ENCODE assay signal across 8 mouse cellular contexts in genomic region chrX:36989752-36990404, GRCm38 (mm10). TPM values are rescaled to one million over a fixed set of nuclear protein-coding genes. Genes with fewer than 3 reads are reported as not detected.
A peak's percentile ranks its signal among the peaks of the same experiment; 100 is the strongest.
DNase-seq lines count a peak whose midpoint lies in the region; ATAC-seq and TF ChIP-seq lines count a peak whose summit lies in the region.

No protein-coding gene starts in this region.

- DNase-seq in kidney, postnatal 0 days (ENCODE audit: low spot score): no peak
- DNase-seq in kidney, postnatal 25 days: no peak
- peak; percentile 29 for DNase-seq in T-cell, adult 2 months (ENCODE audit: low spot score)
- no peak for DNase-seq in forebrain, embryonic 11.5 days (ENCODE audit: low spot score)
- DNase-seq in liver, embryonic 11.5 days (ENCODE audit: low spot score): peak; percentile 34
- DNase-seq in thymus, adult 2 months: peak; percentile 46
- no peak for DNase-seq in layer of hippocampus, adult 9-11 months
- no peak for DNase-seq in adipocyte (ENCODE audit: low spot score)

- H3K4me1 ChIP-seq in kidney, postnatal 0 days (replicated peaks; ENCODE audit: insufficient read depth, low read length): no peaks in the 10 kb centered on the region
- H3K4me1 ChIP-seq in forebrain, embryonic 11.5 days (replicated peaks; ENCODE audit: control insufficient read depth, insufficient read depth, low read length): no peaks in the 10 kb centered on the region
- H3K4me1 ChIP-seq in liver, embryonic 11.5 days (replicated peaks; ENCODE audit: control insufficient read depth, insufficient read depth, low read length): no peaks in the 10 kb centered on the region
- peaks cover 35% of the 10 kb centered on the region for H3K4me1 ChIP-seq in thymus, adult 2 months (replicated peaks; ENCODE audit: control insufficient read depth, insufficient read depth, low read length)

- peak overlapping the region; percentile 78 for H3K4me2 ChIP-seq in kidney, postnatal 0 days (ENCODE audit: low read length)
- peak overlapping the region; percentile 63 for H3K4me2 ChIP-seq in forebrain, embryonic 11.5 days (ENCODE audit: low read depth, low read length, severe bottlenecking)
- peak overlapping the region; percentile 75 for H3K4me2 ChIP-seq in liver, embryonic 11.5 days

- ATAC-seq in kidney, postnatal 0 days (replicated peaks; ENCODE audit: low FRiP score, low read depth): no peak
- ATAC-seq in forebrain, embryonic 11.5 days (replicated peaks; ENCODE audit: low FRiP score): peak; percentile 78
- ATAC-seq in liver, embryonic 11.5 days (replicated peaks; ENCODE audit: low FRiP score): peak; percentile 49; the same call in 1 of the 2 replicates

- H3K36me3 ChIP-seq in kidney, postnatal 0 days (ENCODE audit: insufficient read depth, low read length): no peaks in the 10 kb centered on the region
- no peaks in the 10 kb centered on the region for H3K36me3 ChIP-seq in forebrain, embryonic 11.5 days (ENCODE audit: control insufficient read depth, insufficient read depth, low read length)
- H3K36me3 ChIP-seq in liver, embryonic 11.5 days (ENCODE audit: control insufficient read depth, insufficient read depth, low read length): no peaks in the 10 kb centered on the region
- no peaks in the 10 kb centered on the region for H3K36me3 ChIP-seq in thymus, adult 2 months (ENCODE audit: control insufficient read depth, insufficient read depth, low read length)

- no peaks in the 10 kb centered on the region for H3K27me3 ChIP-seq in kidney, postnatal 0 days (ENCODE audit: insufficient read depth, low read length)
- no peaks in the 10 kb centered on the region for H3K27me3 ChIP-seq in forebrain, embryonic 11.5 days (ENCODE audit: control insufficient read depth, insufficient read depth, low read length)
- no peaks in the 10 kb centered on the region for H3K27me3 ChIP-seq in liver, embryonic 11.5 days (replicated peaks; ENCODE audit: control insufficient read depth, insufficient read depth, low read length)
- H3K27me3 ChIP-seq in thymus, adult 2 months (ENCODE audit: control insufficient read depth, insufficient read depth, low read length): no peaks in the 10 kb centered on the region

- H3K9ac ChIP-seq in kidney, postnatal 0 days (ENCODE audit: low read depth, low read length): peak overlapping the region; percentile 46; the same call in 1 of the 2 replicates
- peak overlapping the region; percentile 66 for H3K9ac ChIP-seq in forebrain, embryonic 11.5 days (ENCODE audit: low read length)
- H3K9ac ChIP-seq in liver, embryonic 11.5 days (ENCODE audit: low read depth, low read length): no peak overlapping the region; the same call in 1 of the 2 replicates

- H3K4me3 ChIP-seq in kidney, postnatal 0 days (replicated peaks; ENCODE audit: low read depth, low read length): peak overlapping the region; percentile 52
- peak overlapping the region; percentile 52 for H3K4me3 ChIP-seq in forebrain, embryonic 11.5 days (ENCODE audit: low read depth, low read length)
- peak overlapping the region; percentile 50 for H3K4me3 ChIP-seq in liver, embryonic 11.5 days (ENCODE audit: low read depth, low read length)
- peak overlapping the region; percentile 93 for H3K4me3 ChIP-seq in thymus, adult 2 months (ENCODE audit: control insufficient read depth, insufficient read depth, low read length)

- 31% methylated on average over 9 of the region's 11 CpGs for WGBS in kidney, postnatal 0 days
- 22% methylated on average over 7 of the region's 11 CpGs for WGBS in forebrain, embryonic 11.5 days
- 26% methylated on average over 7 of the region's 11 CpGs for WGBS in liver, embryonic 11.5 days
- 12% methylated on average over 11 of the region's 11 CpGs for WGBS in thymus, adult 2 months

- no peak for TF ChIP-seq POLR2A in thymus, adult 2 months (IDR thresholded peaks at IDR 0.05; ENCODE audit: control insufficient read depth, extremely low read depth, insufficient read depth, low read length, poor library complexity)

- H3K27ac ChIP-seq in kidney, postnatal 0 days: no peak overlapping the region
- no peak overlapping the region for H3K27ac ChIP-seq in forebrain, embryonic 11.5 days (ENCODE audit: low read depth, low read length)
- no peak overlapping the region for H3K27ac ChIP-seq in liver, embryonic 11.5 days (ENCODE audit: low read depth, low read length)
- peak overlapping the region; percentile 77 for H3K27ac ChIP-seq in thymus, adult 2 months (ENCODE audit: control insufficient read depth, insufficient read depth, low read length)

- TF ChIP-seq CTCF in kidney, postnatal 0 days (IDR thresholded peaks at IDR 0.05; ENCODE audit: low read depth): no peak
- no peak for TF ChIP-seq CTCF in thymus, adult 2 months (IDR thresholded peaks at IDR 0.05; ENCODE audit: borderline replicate concordance, control insufficient read depth, extremely low read depth, insufficient read depth, low read length, poor library complexity)

- no peaks in the 10 kb centered on the region for H3K9me3 ChIP-seq in kidney, postnatal 0 days (replicated peaks; ENCODE audit: low read length)
- H3K9me3 ChIP-seq in forebrain, embryonic 11.5 days (ENCODE audit: control insufficient read depth, low read length): no peaks in the 10 kb centered on the region
- H3K9me3 ChIP-seq in liver, embryonic 11.5 days (ENCODE audit: control insufficient read depth, low read length): no peaks in the 10 kb centered on the region

RNA-seq across cellular contexts. Expression of gene Sept6, which starts 1.7 kb away (rescaled TPM):
- 12.3 and 13.1 TPM in 2 replicates for polyA plus RNA-seq in kidney, postnatal 0 days (2015; fragmentation: Nextera tagmentation; extraction: Ambion mirVana)
- polyA plus RNA-seq in forebrain, embryonic 11.5 days (2014; fragmentation: Nextera tagmentation; extraction: Ambion mirVana): 42.9 and 43.6 TPM in 2 replicates
- polyA plus RNA-seq in liver, embryonic 11.5 days (2014; fragmentation: Nextera tagmentation; extraction: Ambion mirVana): 13.5 and 14.1 TPM in 2 replicates
- 122 and 156 TPM in 2 replicates for polyA plus RNA-seq in thymus, adult 2 months (2012; rRNA removed)

RNA-seq across cellular contexts. Expression of gene Sowahd, which starts 58.8 kb away (rescaled TPM):
- 0.11 TPM in 1 of 2 replicates, not detected in the other for polyA plus RNA-seq in kidney, postnatal 0 days (2015; fragmentation: Nextera tagmentation; extraction: Ambion mirVana)
- polyA plus RNA-seq in forebrain, embryonic 11.5 days (2014; fragmentation: Nextera tagmentation; extraction: Ambion mirVana): not detected in 2 replicates
- 0.21 and 0.34 TPM in 2 replicates for polyA plus RNA-seq in liver, embryonic 11.5 days (2014; fragmentation: Nextera tagmentation; extraction: Ambion mirVana)
- polyA plus RNA-seq in thymus, adult 2 months (2012; rRNA removed): 0.13 and 0.19 TPM in 2 replicates

Comparison
In these comparisons a context has a peak if more than half of its experiments do, and no peak if none do; other contexts are left out.
1. DNase-seq: peak in T-cell, adult 2 months (single experiment), liver, embryonic 11.5 days (single experiment) and thymus, adult 2 months (single experiment); none in kidney, postnatal 0 days (single experiment), kidney, postnatal 25 days (0 of 2), forebrain, embryonic 11.5 days (single experiment), layer of hippocampus, adult 9-11 months (single experiment) and adipocyte (single experiment).
2. Peak in every context shown above with its lines, with median percentiles within 50 percentile points of each other: H3K4me2 ChIP-seq and H3K4me3 ChIP-seq.